Mouse (Mus musculus) liver, adult 2 months (tissue): ENCODE results near the gene Hoxc13. TPM values are rescaled to one million over a fixed set of nuclear protein-coding genes. Genes with fewer than 3 reads are reported as not detected.

Source experiments
- DNase-seq: peaks from one replicate; pipeline ENCODE4 v3.0.0-alpha.2; 2011; ENCODE audit warnings: low read depth, low spot score; ENCODE audit errors: extremely low read depth
- H3K27ac ChIP-seq: fragments of 200-500 bp; replicated peaks from 2 replicates; pipeline ENCODE4 v1.5.1; 2012; ENCODE audit warnings: low read depth, mild to moderate bottlenecking, control low read depth, inconsistent platforms, low read length; ENCODE audit not compliant: insufficient read depth
- H3K27me3 ChIP-seq: fragments of 200-500 bp; 2 replicates; pipeline ENCODE4 v1.6.1; 2012; ENCODE audit warnings: mild to moderate bottlenecking, moderate library complexity, low read length, inconsistent platforms; ENCODE audit not compliant: control insufficient read depth, insufficient read depth
- H3K36me3 ChIP-seq: fragments of 200-500 bp; 2 replicates; pipeline ENCODE4 v1.6.1; 2012; ENCODE audit warnings: low read length, inconsistent platforms; ENCODE audit not compliant: control insufficient read depth, insufficient read depth
- H3K4me1 ChIP-seq: fragments of 200-500 bp; 2 replicates; pipeline ENCODE4 v1.6.1; 2011; ENCODE audit warnings: low read length; ENCODE audit not compliant: control insufficient read depth, insufficient read depth
- H3K4me3 ChIP-seq: fragments of 200-500 bp; 2 replicates; pipeline ENCODE4 v1.5.1; 2011; ENCODE audit warnings: low read depth, mild to moderate bottlenecking, control low read depth, low read length, moderate library complexity; ENCODE audit not compliant: insufficient read depth
- H3K79me2 ChIP-seq: fragments of 200-500 bp; 2 replicates; pipeline ENCODE4 v1.6.1; 2012; ENCODE audit warnings: inconsistent platforms, mild to moderate bottlenecking, low read length, moderate library complexity; ENCODE audit not compliant: control insufficient read depth, insufficient read depth
- H3K9ac ChIP-seq: fragments of 200-500 bp; 2 replicates; pipeline ENCODE4 v1.6.1; 2012; ENCODE audit warnings: low read depth, mild to moderate bottlenecking, control low read depth, inconsistent platforms, low read length
- CTCF ChIP-seq: fragments of 200-500 bp; IDR thresholded peaks from 2 replicates; pipeline ENCODE4 v1.5.1; 2011; ENCODE audit warnings: low read depth, low read length, control low read depth
- POLR2A ChIP-seq: fragments of 200-500 bp; IDR thresholded peaks from 2 replicates; pipeline ENCODE4 v1.6.1; 2011; ENCODE audit warnings: low read length, control low read depth; ENCODE audit not compliant: insufficient read depth; ENCODE audit errors: extremely low read depth
- WGBS: fragments of 180-500 bp; shearing (Covaris S2); methylation state at CpG from one replicate; pipeline ENCODE4 v1.1.7; 2018; 5-methylcytosine and 5-hydroxymethylcytosine counted together
- polyA plus RNA-seq: library from polyadenylated mRNA; depleted of rRNA; stranded (reverse); fragments of >200 nt; gene quantifications from 2 replicates; pipeline ENCODE4 v1.2.3, GENCODE M21; 2012
- total RNA-seq: library from RNA; depleted of rRNA; stranded (reverse); fragments of >200 nt; gene quantifications from 2 replicates; pipeline ENCODE4 v1.2.3, GENCODE M21; 2014

Gene Hoxc13
- total and polyA plus RNA-seq, 2 experiments = not detected

GRCm38 (mm10) chr15:102920619-102921018 lies 284 bp upstream of the Hoxc13 start:
- no peak overlapping the region for H3K9ac ChIP-seq
- H3K4me3 ChIP-seq = no peak overlapping the region
- no peaks in the 10 kb centered on the region for H3K79me2 ChIP-seq
- no peaks in the 10 kb centered on the region for H3K36me3 ChIP-seq
- DNase-seq = peak; percentile 3
- H3K27ac ChIP-seq = no peak overlapping the region
- no peak for TF ChIP-seq POLR2A
- TF ChIP-seq CTCF = no peak
- H3K4me1 ChIP-seq = no peaks in the 10 kb centered on the region
- peaks cover 34% of the 10 kb centered on the region for H3K27me3 ChIP-seq
- WGBS = 3% methylated on average over 20 of the region's 20 CpGs

GRCm38 (mm10) chr15:102922012-102922362 lies 1.1 kb downstream of the Hoxc13 start:
- no peak overlapping the region for H3K9ac ChIP-seq
- H3K27me3 ChIP-seq = peaks cover 31% of the 10 kb centered on the region
- no peaks in the 10 kb centered on the region for H3K36me3 ChIP-seq
- no peaks in the 10 kb centered on the region for H3K79me2 ChIP-seq
- H3K4me1 ChIP-seq = no peaks in the 10 kb centered on the region
- TF ChIP-seq POLR2A = no peak
- no peak for TF ChIP-seq CTCF
- no peak overlapping the region for H3K27ac ChIP-seq
- DNase-seq = no peak
- no peak overlapping the region for H3K4me3 ChIP-seq
- 4% methylated on average over 24 of the region's 24 CpGs for WGBS

GRCm38 (mm10) chr15:102922636-102923500 lies 2.0 kb downstream of the Hoxc13 start:
- Histone ChIP-seq H3K4me3 (no peak overlapping the region), H3K27ac (no peak overlapping the region), H3K27me3 (peaks cover 33% of the 10 kb centered on the region), H3K4me1 (no peaks in the 10 kb centered on the region), H3K9ac (no peak overlapping the region), H3K36me3 (no peaks in the 10 kb centered on the region), H3K79me2 (no peaks in the 10 kb centered on the region)
- DNase-seq = no peak
- WGBS = 28% methylated on average over 6 of the region's 6 CpGs
- TF ChIP-seq POLR2A (no peak), CTCF (no peak)

- Histone ChIP-seq H3K27me3 (peaks cover 21% of the 10 kb centered on the region; the same call in 1 of the 2 replicates), H3K4me1 (no peaks in the 10 kb centered on the region), H3K27ac (no peak overlapping the region), H3K9ac (no peak overlapping the region), H3K4me3 (no peak overlapping the region), H3K36me3 (no peaks in the 10 kb centered on the region), H3K79me2 (no peaks in the 10 kb centered on the region)
- WGBS = 4% methylated on average over 40 of the region's 40 CpGs
- TF ChIP-seq CTCF = no peak
- TF ChIP-seq POLR2A = no peak
- no peak for DNase-seq
Measured at GRCm38 (mm10) chr15:102927032-102927645, 6.2 kb downstream of the Hoxc13 start.

GRCm38 (mm10) chr15:102931706-102932358 lies 10.9 kb downstream of the Hoxc13 start:
- TF ChIP-seq CTCF = no peak
- no peak for TF ChIP-seq POLR2A
- Histone ChIP-seq H3K4me1 (no peaks in the 10 kb centered on the region), H3K27ac (no peak overlapping the region), H3K79me2 (0 out of 2 replicates have a peak, but pooled peaks cover under 1% of the 10 kb centered on the region), H3K36me3 (no peaks in the 10 kb centered on the region), H3K4me3 (no peak overlapping the region), H3K27me3 (peaks cover 23% of the 10 kb centered on the region), H3K9ac (no peak overlapping the region)
- WGBS = 4% methylated on average over 23 of the region's 23 CpGs
- no peak for DNase-seq

GRCm38 (mm10) chr15:102934438-102934837 lies 13.5 kb downstream of the Hoxc13 start:
- no peak overlapping the region for H3K4me3 ChIP-seq
- 0 out of 2 replicates have a peak, but pooled peaks cover 3% of the 10 kb centered on the region for H3K79me2 ChIP-seq
- H3K27me3 ChIP-seq = peaks cover 30% of the 10 kb centered on the region
- no peaks in the 10 kb centered on the region for H3K36me3 ChIP-seq
- TF ChIP-seq POLR2A = no peak
- TF ChIP-seq CTCF = no peak
- H3K27ac ChIP-seq = no peak overlapping the region
- H3K4me1 ChIP-seq = no peaks in the 10 kb centered on the region
- 6% methylated on average over 12 of the region's 12 CpGs for WGBS
- no peak for DNase-seq
- no peak overlapping the region for H3K9ac ChIP-seq
